In the genomic region with DNA sequence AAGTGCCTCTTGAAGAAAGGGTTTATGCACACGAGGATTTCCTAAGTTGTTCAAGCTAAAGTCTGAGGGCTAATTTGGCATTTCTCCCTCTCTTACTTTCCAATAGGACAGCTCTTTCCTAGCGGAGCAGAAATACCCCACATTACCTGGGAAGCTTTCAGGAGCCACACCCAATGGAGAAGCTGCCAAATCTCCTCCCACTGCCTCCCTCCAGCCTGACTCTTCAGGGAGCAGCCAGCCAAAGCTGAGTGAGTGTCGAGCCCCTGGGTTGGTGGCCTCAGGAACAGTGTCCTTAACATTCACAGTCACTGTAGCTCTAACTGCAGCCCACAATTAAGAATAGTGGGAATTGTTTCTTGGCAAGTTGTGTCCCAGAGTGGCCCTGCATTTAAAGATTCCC, we compare ENCODE assay signal across 21 mouse cellular contexts. TPM values are rescaled to one million over a fixed set of nuclear protein-coding genes. Genes with fewer than 3 reads are reported as not detected.
A peak's percentile ranks its signal among the peaks of the same experiment; 100 is the strongest.
DNase-seq lines count a peak whose midpoint lies in the region; ATAC-seq lines count a peak whose summit lies in the region.
"Had no signal": no experiment of that assay in that cellular context is flagged by ENCODE, and none has a peak within 500 bp of the region (broad histone marks: within the 10 kb centered on the region; RNA-seq: fewer than 3 reads in every experiment).

No protein-coding gene starts in this region.

- H3K27me3 ChIP-seq in kidney, embryonic 15.5 days: no peaks in the 10 kb centered on the region
- H3K27me3 ChIP-seq in lung, embryonic 15.5 days: no peaks in the 10 kb centered on the region
- H3K27me3 ChIP-seq in lung, embryonic 16.5 days (ENCODE audit: control insufficient read depth, insufficient read depth, low read depth, low read length): no peaks in the 10 kb centered on the region
- H3K27me3 ChIP-seq: heart, embryonic 13.5 days; hindbrain, embryonic 13.5 days had no signal

- H3K4me3 ChIP-seq in kidney, embryonic 15.5 days (replicated peaks): no peak overlapping the region
- H3K4me3 ChIP-seq in lung, embryonic 15.5 days: no peak overlapping the region
- H3K4me3 ChIP-seq in lung, embryonic 16.5 days (ENCODE audit: low read length): no peak overlapping the region
- H3K4me3 ChIP-seq: erythroblast, embryonic 14.5 days; forebrain, embryonic 10.5 days; gastrocnemius, adult 2 months; heart, embryonic 13.5 days; hindbrain, embryonic 13.5 days had no signal

- H3K9ac ChIP-seq in kidney, embryonic 15.5 days: no peak overlapping the region
- H3K9ac ChIP-seq in lung, embryonic 15.5 days: no peak overlapping the region
- no peak overlapping the region for H3K9ac ChIP-seq in lung, embryonic 16.5 days (ENCODE audit: low read length)
- H3K9ac ChIP-seq: heart, embryonic 13.5 days; hindbrain, embryonic 13.5 days had no signal

- ATAC-seq in kidney, embryonic 15.5 days (replicated peaks; ENCODE audit: low FRiP score): no peak
- ATAC-seq in lung, embryonic 15.5 days (ENCODE audit: borderline replicate concordance, extremely low read depth, low FRiP score, low TSS enrichment): no peak
- peak; percentile 63; the same call in 1 of the 2 replicates for ATAC-seq in lung, embryonic 16.5 days (ENCODE audit: low read depth)
- ATAC-seq: forebrain, embryonic 14.5 days had no signal

- H3K36me3 ChIP-seq in kidney, embryonic 15.5 days: 0 out of 2 replicates have a peak, but pooled peaks cover 9% of the 10 kb centered on the region
- H3K36me3 ChIP-seq in lung, embryonic 15.5 days: 0 out of 2 replicates have a peak, but pooled peaks cover 3% of the 10 kb centered on the region
- peaks cover 2% of the 10 kb centered on the region for H3K36me3 ChIP-seq in lung, embryonic 16.5 days (ENCODE audit: control insufficient read depth, insufficient read depth, low read length)
- H3K36me3 ChIP-seq: hindbrain, embryonic 13.5 days had no signal

- H3K27ac ChIP-seq in kidney, embryonic 15.5 days: 0 out of 2 replicates have a peak overlapping the region, but pooled peaks have one; percentile 27
- peak overlapping the region; percentile 3; the same call in 1 of the 2 replicates for H3K27ac ChIP-seq in lung, embryonic 15.5 days
- H3K27ac ChIP-seq in lung, embryonic 16.5 days (ENCODE audit: low read length): no peak overlapping the region
- H3K27ac ChIP-seq: forebrain, embryonic 10.5 days; heart, embryonic 13.5 days; hindbrain, embryonic 13.5 days had no signal

- 0 out of 2 replicates have a peak, but pooled peaks cover 4% of the 10 kb centered on the region for H3K4me1 ChIP-seq in kidney, embryonic 15.5 days
- 0 out of 2 replicates have a peak, but pooled peaks cover 5% of the 10 kb centered on the region for H3K4me1 ChIP-seq in lung, embryonic 15.5 days
- peaks cover 10% of the 10 kb centered on the region; the same call in 1 of the 2 replicates for H3K4me1 ChIP-seq in lung, embryonic 16.5 days (replicated peaks; ENCODE audit: control insufficient read depth, insufficient read depth, low read length)
- H3K4me1 ChIP-seq: forebrain, embryonic 10.5 days; heart, embryonic 13.5 days; hindbrain, embryonic 13.5 days had no signal

- DNase-seq in kidney, adult 9 months: no peak
- DNase-seq in lung, postnatal 25 days (ENCODE audit: low spot score): peak; percentile 60
- no peak for DNase-seq in urinary bladder, adult 2 months (ENCODE audit: low spot score)
- no peak for DNase-seq in spleen, postnatal 14 days (ENCODE audit: low spot score in 2 of 2)
- DNase-seq: adrenal gland, adult 2 months; adrenal gland, postnatal 25 days; cerebellum, adult 18-20 months; cerebellum, adult 9-11 months; cerebellum, postnatal 36 days; gastrocnemius, adult 2 months; gastrocnemius, postnatal 25 days; heart, adult 11 months; heart, postnatal 36 days had no signal

- no peaks in the 10 kb centered on the region for H3K9me3 ChIP-seq in kidney, embryonic 15.5 days (replicated peaks)
- no peaks in the 10 kb centered on the region; the same call in 1 of the 2 replicates for H3K9me3 ChIP-seq in lung, embryonic 15.5 days
- no peaks in the 10 kb centered on the region for H3K9me3 ChIP-seq in lung, embryonic 16.5 days (ENCODE audit: control insufficient read depth, low read length)

- no peak overlapping the region for H3K4me2 ChIP-seq in kidney, embryonic 15.5 days
- H3K4me2 ChIP-seq in lung, embryonic 15.5 days: no peak overlapping the region
- no peak overlapping the region for H3K4me2 ChIP-seq in lung, embryonic 16.5 days (ENCODE audit: low read depth, low read length)
- H3K4me2 ChIP-seq: heart, embryonic 13.5 days; hindbrain, embryonic 13.5 days had no signal

- WGBS in kidney, embryonic 15.5 days: 39% methylated on average over 3 of the region's 3 CpGs
- WGBS in lung, embryonic 15.5 days: 33% methylated on average over 3 of the region's 3 CpGs
- WGBS in lung, embryonic 16.5 days: 36% methylated on average over 3 of the region's 3 CpGs

RNA-seq across cellular contexts. Expression of gene Cyb5r2, which starts 30.3 kb away (rescaled TPM):
- 0.28 TPM in 1 of 2 replicates, not detected in the other for polyA plus RNA-seq in kidney, embryonic 15.5 days (2015; fragmentation: Nextera tagmentation; extraction: Ambion mirVana)
- polyA plus RNA-seq in lung, embryonic 15.5 days (2015; fragmentation: Nextera tagmentation; extraction: Ambion mirVana): 0.20 and 0.21 TPM in 2 replicates
- 0.08 and 0.28 TPM in 2 replicates for polyA plus RNA-seq in lung, embryonic 16.5 days (2015; fragmentation: Nextera tagmentation; extraction: Ambion mirVana)
- 0.13 TPM in 1 of 2 replicates, not detected in the other for polyA plus RNA-seq in urinary bladder, adult 2 months (2012; rRNA removed)
- polyA plus RNA-seq: adrenal gland, adult 2 months; erythroblast, embryonic 14.5 days; forebrain, embryonic 14.5 days; hindbrain, embryonic 13.5 days had no signal
